Mouse (Mus musculus) embryo, embryonic 9.5 days (tissue): ENCODE data around the gene Sall2.
A peak's percentile ranks its signal among the peaks of the same experiment; 100 is the strongest.
"Not testable (repeated sequence)": the region's sequence is repeated elsewhere in the genome, so short reads cannot be mapped to it uniquely, and the experiment has no call there.

Source experiments
- DNase-seq: peaks from one replicate; pipeline ENCODE4 v3.0.0-alpha.2; 2017; ENCODE audit errors: extremely low spot score

The Sall2 gene

GRCm38 (mm10) chr14:52327910-52328812, at the start of gene Sall2:
Gene Sall2, minus strand, starts transcription at chr14:52328762.
- DNase-seq = no peak

GRCm38 (mm10) chr14:52368741-52369140, 40.2 kb upstream of the Sall2 start:
- DNase-seq = no peak

- no peak for DNase-seq
Measured at GRCm38 (mm10) chr14:52356308-52356707, 27.7 kb upstream of the Sall2 start, which contains the start of gene Olfr1513. Gene Olfr1513, minus strand, starts transcription at chr14:52356408.

- DNase-seq = no peak
Measured at GRCm38 (mm10) chr14:52339512-52339852, 10.9 kb upstream of the Sall2 start.

GRCm38 (mm10) chr14:52338751-52339511, 10.4 kb upstream of the Sall2 start:
- DNase-seq = peak; percentile 68

- no peak for DNase-seq
Measured at GRCm38 (mm10) chr14:52332171-52332570, 3.6 kb upstream of the Sall2 start.

GRCm38 (mm10) chr14:52331069-52331750, 2.6 kb upstream of the Sall2 start:
- peak; percentile 55 for DNase-seq

- peak; percentile 54 for DNase-seq
Measured at GRCm38 (mm10) chr14:52327375-52327901, 1.1 kb downstream of the Sall2 start.

- no peak for DNase-seq
Measured at GRCm38 (mm10) chr14:52325890-52326289, 2.7 kb downstream of the Sall2 start.

- no peak for DNase-seq
Measured at GRCm38 (mm10) chr14:52319361-52319760, 9.2 kb downstream of the Sall2 start.

- DNase-seq = peak; percentile 89
Measured at GRCm38 (mm10) chr14:52316441-52317225, 11.9 kb downstream of the Sall2 start.

- no peak for DNase-seq
Measured at GRCm38 (mm10) chr14:52315792-52316440, 12.6 kb downstream of the Sall2 start.

GRCm38 (mm10) chr14:52315283-52315780, 13.2 kb downstream of the Sall2 start:
- no peak for DNase-seq

- no peak for DNase-seq
Measured at GRCm38 (mm10) chr14:52314808-52315150, 13.8 kb downstream of the Sall2 start.

GRCm38 (mm10) chr14:52313931-52314807, 14.4 kb downstream of the Sall2 start:
- no peak for DNase-seq

GRCm38 (mm10) chr14:52310906-52311305, 17.7 kb downstream of the Sall2 start:
- no peak for DNase-seq

GRCm38 (mm10) chr14:52310343-52310742, 18.2 kb downstream of the Sall2 start:
- DNase-seq = not testable (repeated sequence)

- no peak for DNase-seq
Measured at GRCm38 (mm10) chr14:52306100-52306499, 22.5 kb downstream of the Sall2 start.

- DNase-seq = peak; percentile 91
Measured at GRCm38 (mm10) chr14:52304644-52305271, 23.8 kb downstream of the Sall2 start, which contains the start of gene Mettl3. Gene Mettl3, minus strand, starts transcription at chr14:52305128.
